Mouse (Mus musculus): Measurements from ENCODE around the gene Trcg1. TPM values are rescaled to one million over a fixed set of nuclear protein-coding genes. Genes with fewer than 3 reads are reported as not detected.

Gene Trcg1
- polyA plus RNA-seq, 1 experiment from 2014 or later, result not detected

DNA sequence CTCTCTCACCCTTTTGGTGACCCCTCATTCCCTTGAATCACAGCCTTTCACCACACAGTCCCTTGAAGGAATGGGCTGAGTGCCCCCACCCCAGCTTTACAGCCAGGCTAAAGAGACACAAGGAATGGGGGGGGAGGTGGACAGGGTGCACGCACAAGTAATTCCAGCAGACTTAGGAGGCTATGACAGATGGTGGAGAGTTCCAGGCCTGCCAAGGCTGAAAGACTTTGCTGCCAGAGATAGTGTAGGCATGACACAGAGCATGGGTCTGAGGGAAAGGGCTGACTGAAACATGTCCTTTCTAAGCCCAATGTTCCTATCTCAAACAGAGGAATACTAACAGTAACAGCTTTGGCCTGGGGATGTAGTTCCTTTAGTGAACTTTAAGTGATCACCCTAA, 34.7 kb downstream of the Trcg1 start:
- Histone ChIP-seq H3K36me3 (ENCODE audit: control insufficient read depth, insufficient read depth, low read length) (no peaks in the 10 kb centered on the region), H3K4me1 (ENCODE audit: control insufficient read depth, insufficient read depth, low read length) (peaks cover 8% of the 10 kb centered on the region; the same call in 1 of the 2 replicates), H3K9me3 (ENCODE audit: control insufficient read depth, low read length) (no peaks in the 10 kb centered on the region), H3K27me3 (replicated peaks; ENCODE audit: control insufficient read depth, insufficient read depth, low read length) (no peaks in the 10 kb centered on the region), H3K4me2 (ENCODE audit: low read depth, low read length) (no peak overlapping the region), H3K4me3 (ENCODE audit: low read depth, low read length) (no peak overlapping the region), H3K9ac (ENCODE audit: low read depth, low read length) (no peak overlapping the region), H3K27ac (replicated peaks; ENCODE audit: low read depth, low read length) (no peak overlapping the region)
- DNase-seq (ENCODE audit: low spot score), result no peak
- ATAC-seq (ENCODE audit: low read depth), result no peak
- WGBS, result 55% methylated on average over 1 of the region's 1 CpGs

- ATAC-seq (ENCODE audit: low read depth) (no peak), DNase-seq (ENCODE audit: low spot score) (no peak)
- Histone ChIP-seq H3K4me1 (ENCODE audit: control insufficient read depth, insufficient read depth, low read length) (peaks cover 8% of the 10 kb centered on the region; the same call in 1 of the 2 replicates), H3K9me3 (ENCODE audit: control insufficient read depth, low read length) (no peaks in the 10 kb centered on the region), H3K36me3 (ENCODE audit: control insufficient read depth, insufficient read depth, low read length) (no peaks in the 10 kb centered on the region), H3K27me3 (replicated peaks; ENCODE audit: control insufficient read depth, insufficient read depth, low read length) (no peaks in the 10 kb centered on the region), H3K27ac (replicated peaks; ENCODE audit: low read depth, low read length) (no peak overlapping the region), H3K4me2 (ENCODE audit: low read depth, low read length) (no peak overlapping the region), H3K9ac (ENCODE audit: low read depth, low read length) (no peak overlapping the region), H3K4me3 (ENCODE audit: low read depth, low read length) (no peak overlapping the region)
- WGBS, result 51% methylated on average over 9 of the region's 9 CpGs
Measured at GRCm38 (mm10) chr9:57271837-57272562, 35.6 kb downstream of the Trcg1 start.

GRCm38 (mm10) chr9:57272902-57273804, 36.8 kb downstream of the Trcg1 start:
- Histone ChIP-seq H3K4me3 (ENCODE audit: low read depth, low read length) (no peak overlapping the region), H3K4me2 (ENCODE audit: low read depth, low read length) (no peak overlapping the region), H3K27me3 (replicated peaks; ENCODE audit: control insufficient read depth, insufficient read depth, low read length) (no peaks in the 10 kb centered on the region), H3K4me1 (ENCODE audit: control insufficient read depth, insufficient read depth, low read length) (peaks cover 11% of the 10 kb centered on the region; the same call in 1 of the 2 replicates), H3K36me3 (ENCODE audit: control insufficient read depth, insufficient read depth, low read length) (no peaks in the 10 kb centered on the region), H3K9ac (ENCODE audit: low read depth, low read length) (no peak overlapping the region), H3K27ac (replicated peaks; ENCODE audit: low read depth, low read length) (no peak overlapping the region), H3K9me3 (ENCODE audit: control insufficient read depth, low read length) (no peaks in the 10 kb centered on the region)
- ATAC-seq (ENCODE audit: low read depth) (no peak), DNase-seq (ENCODE audit: low spot score) (no peak)
- WGBS, result 56% methylated on average over 8 of the region's 8 CpGs

GRCm38 (mm10) chr9:57273805-57274494, 37.6 kb downstream of the Trcg1 start:
- Histone ChIP-seq H3K27me3 (replicated peaks; ENCODE audit: control insufficient read depth, insufficient read depth, low read length) (no peaks in the 10 kb centered on the region), H3K9ac (ENCODE audit: low read depth, low read length) (no peak overlapping the region), H3K27ac (replicated peaks; ENCODE audit: low read depth, low read length) (no peak overlapping the region), H3K9me3 (ENCODE audit: control insufficient read depth, low read length) (no peaks in the 10 kb centered on the region), H3K4me1 (ENCODE audit: control insufficient read depth, insufficient read depth, low read length) (peaks cover 13% of the 10 kb centered on the region; the same call in 1 of the 2 replicates), H3K36me3 (ENCODE audit: control insufficient read depth, insufficient read depth, low read length) (no peaks in the 10 kb centered on the region), H3K4me3 (ENCODE audit: low read depth, low read length) (no peak overlapping the region), H3K4me2 (ENCODE audit: low read depth, low read length) (no peak overlapping the region)
- DNase-seq (ENCODE audit: low spot score) (no peak), ATAC-seq (ENCODE audit: low read depth) (no peak)
- whole genome bisulfite sequencing, result 26% methylated on average over 6 of the region's 6 CpGs

- ATAC-seq (ENCODE audit: low read depth), result no peak
- peaks cover 8% of the 10 kb centered on the region for H3K4me1 ChIP-seq (ENCODE audit: control insufficient read depth, insufficient read depth, low read length)
- DNase-seq (ENCODE audit: low spot score), result no peak
Measured at GRCm38 (mm10) chr9:57276311-57276710, 40.0 kb downstream of the Trcg1 start.

GRCm38 (mm10) chr9:57278268-57278667, 41.9 kb downstream of the Trcg1 start:
- no peak for DNase-seq (ENCODE audit: low spot score)
- peaks cover 12% of the 10 kb centered on the region for H3K4me1 ChIP-seq (ENCODE audit: control insufficient read depth, insufficient read depth, low read length)
- no peaks in the 10 kb centered on the region for H3K27me3 ChIP-seq (replicated peaks; ENCODE audit: control insufficient read depth, insufficient read depth, low read length)
- no peak for ATAC-seq (ENCODE audit: low read depth)
- no peak overlapping the region for H3K4me3 ChIP-seq (ENCODE audit: low read depth, low read length)
- H3K36me3 ChIP-seq (ENCODE audit: control insufficient read depth, insufficient read depth, low read length), result no peaks in the 10 kb centered on the region
- no peak overlapping the region for H3K27ac ChIP-seq (replicated peaks; ENCODE audit: low read depth, low read length)
- 65% methylated on average over 4 of the region's 4 CpGs for WGBS
- H3K9me3 ChIP-seq (ENCODE audit: control insufficient read depth, low read length), result no peaks in the 10 kb centered on the region
- H3K4me2 ChIP-seq (ENCODE audit: low read depth, low read length), result no peak overlapping the region
- H3K9ac ChIP-seq (ENCODE audit: low read depth, low read length), result no peak overlapping the region

More at GRCm38 (mm10) chr9:57276311-57276710, 40.0 kb downstream of the Trcg1 start:
- Histone ChIP-seq H3K4me2 (ENCODE audit: low read depth, low read length) (no peak overlapping the region), H3K27me3 (replicated peaks; ENCODE audit: control insufficient read depth, insufficient read depth, low read length) (no peaks in the 10 kb centered on the region), H3K27ac (replicated peaks; ENCODE audit: low read depth, low read length) (no peak overlapping the region), H3K4me3 (ENCODE audit: low read depth, low read length) (no peak overlapping the region), H3K9me3 (ENCODE audit: control insufficient read depth, low read length) (no peaks in the 10 kb centered on the region), H3K9ac (ENCODE audit: low read depth, low read length) (no peak overlapping the region), H3K36me3 (ENCODE audit: control insufficient read depth, insufficient read depth, low read length) (no peaks in the 10 kb centered on the region)

DNA sequence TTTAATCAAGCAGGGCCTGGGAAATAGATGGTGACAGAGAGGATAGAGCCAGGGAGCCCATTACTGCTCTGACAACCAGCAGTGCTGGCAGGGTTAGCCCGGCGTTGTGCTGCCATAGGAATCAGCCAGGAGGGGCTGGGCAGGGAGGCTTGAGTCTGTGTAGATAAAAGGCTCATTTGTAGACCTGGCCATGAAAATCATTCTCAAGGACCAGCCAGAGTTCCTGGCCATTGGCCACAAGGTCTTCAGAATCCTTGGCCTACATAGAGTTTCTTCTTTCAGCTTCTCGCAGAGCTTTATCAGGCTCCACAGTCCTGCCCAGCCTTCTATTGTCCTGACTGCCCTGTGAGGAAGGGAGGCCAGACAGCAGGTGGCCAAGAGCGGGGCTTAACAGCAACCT, 43.1 kb downstream of the Trcg1 start:
- DNase-seq (ENCODE audit: low spot score) (no peak), ATAC-seq (ENCODE audit: low read depth) (no peak)
- Histone ChIP-seq H3K27me3 (replicated peaks; ENCODE audit: control insufficient read depth, insufficient read depth, low read length) (no peaks in the 10 kb centered on the region), H3K9me3 (ENCODE audit: control insufficient read depth, low read length) (no peaks in the 10 kb centered on the region), H3K9ac (ENCODE audit: low read depth, low read length) (no peak overlapping the region), H3K36me3 (ENCODE audit: control insufficient read depth, insufficient read depth, low read length) (no peaks in the 10 kb centered on the region), H3K4me3 (ENCODE audit: low read depth, low read length) (no peak overlapping the region), H3K4me2 (ENCODE audit: low read depth, low read length) (no peak overlapping the region), H3K4me1 (ENCODE audit: control insufficient read depth, insufficient read depth, low read length) (peaks cover 12% of the 10 kb centered on the region), H3K27ac (replicated peaks; ENCODE audit: low read depth, low read length) (no peak overlapping the region)
- 69% methylated on average over 4 of the region's 4 CpGs for WGBS

DNA sequence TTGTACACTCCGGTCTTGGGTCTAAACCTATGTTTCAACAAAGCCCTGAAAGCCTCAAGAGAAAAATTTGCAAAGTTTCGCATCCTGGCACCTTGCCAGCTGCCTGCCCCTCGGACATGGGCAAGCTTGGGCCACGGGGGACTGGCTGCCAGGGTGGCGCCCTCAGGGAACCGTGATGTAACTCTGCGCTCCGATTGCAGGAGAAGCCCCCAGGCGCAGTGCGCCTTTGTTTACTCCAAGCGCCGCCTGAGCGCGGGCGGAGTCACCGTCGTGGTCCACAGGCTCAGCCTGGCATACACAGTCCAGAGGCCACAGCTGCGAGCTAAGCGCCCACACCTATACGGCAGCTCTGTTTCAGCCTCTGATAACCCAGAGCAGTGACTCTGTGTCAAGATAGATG, 45.2 kb downstream of the Trcg1 start:
- Histone ChIP-seq H3K36me3 (ENCODE audit: control insufficient read depth, insufficient read depth, low read length) (no peaks in the 10 kb centered on the region), H3K9me3 (ENCODE audit: control insufficient read depth, low read length) (no peaks in the 10 kb centered on the region), H3K4me1 (ENCODE audit: control insufficient read depth, insufficient read depth, low read length) (peaks cover 12% of the 10 kb centered on the region), H3K27me3 (replicated peaks; ENCODE audit: control insufficient read depth, insufficient read depth, low read length) (no peaks in the 10 kb centered on the region), H3K9ac (ENCODE audit: low read depth, low read length) (peak overlapping the region; percentile 53; the same call in 1 of the 2 replicates), H3K27ac (replicated peaks; ENCODE audit: low read depth, low read length) (no peak overlapping the region), H3K4me2 (ENCODE audit: low read depth, low read length) (peak overlapping the region; percentile 54), H3K4me3 (ENCODE audit: low read depth, low read length) (peak overlapping the region; percentile 22)
- 15% methylated on average over 20 of the region's 20 CpGs for WGBS
- ATAC-seq (ENCODE audit: low read depth) (peak; percentile 76), DNase-seq (ENCODE audit: low spot score) (peak; percentile 43)

Measured in embryonic facial prominence, embryonic 14.5 days (tissue).